Mouse (Mus musculus) midbrain, embryonic 16.5 days (tissue): Measurements from ENCODE around the gene Erbb3. TPM values are rescaled to one million over a fixed set of nuclear protein-coding genes. Genes with fewer than 3 reads are reported as not detected.

Source experiments
- ATAC-seq: fragments of 200-750 bp; cut with Nextera tagmentation; 2 replicates; pipeline ENCODE4 v1.8.0; 2017; ENCODE audit warnings: moderate TSS enrichment
- H3K27ac ChIP-seq: fragments of 300-500 bp; sonication (generic); 2 replicates; pipeline ENCODE4 v1.5.1; 2014; ENCODE audit warnings: mild to moderate bottlenecking, low read length, mixed read lengths
- H3K27me3 ChIP-seq: fragments of 300-500 bp; sonication (generic); 2 replicates; pipeline ENCODE4 v1.6.1; 2014; ENCODE audit warnings: low read depth, low read length, mixed read lengths; ENCODE audit not compliant: control insufficient read depth, insufficient read depth
- H3K36me3 ChIP-seq: fragments of 300-500 bp; sonication (generic); 2 replicates; pipeline ENCODE4 v1.6.1; 2014; ENCODE audit warnings: mild to moderate bottlenecking, low read length, moderate library complexity, mixed read lengths; ENCODE audit not compliant: control insufficient read depth, insufficient read depth
- H3K4me1 ChIP-seq: fragments of 300-500 bp; sonication (generic); 2 replicates; pipeline ENCODE4 v1.6.1; 2014; ENCODE audit warnings: mild to moderate bottlenecking, low read length, mixed read lengths; ENCODE audit not compliant: control insufficient read depth, insufficient read depth
- H3K4me2 ChIP-seq: fragments of 300-500 bp; sonication (generic); 2 replicates; pipeline ENCODE4 v1.6.1; 2014; ENCODE audit warnings: mild to moderate bottlenecking, low read length, mixed read lengths
- H3K4me3 ChIP-seq: fragments of 300-500 bp; sonication (generic); 2 replicates; pipeline ENCODE4 v1.5.1; 2014; ENCODE audit warnings: low read depth, mild to moderate bottlenecking, low read length, moderate library complexity, mixed read lengths
- H3K9ac ChIP-seq: fragments of 300-500 bp; sonication (generic); 2 replicates; pipeline ENCODE4 v1.6.1; 2014; ENCODE audit warnings: low read depth, low read length, mixed read lengths
- H3K9me3 ChIP-seq: fragments of 300-500 bp; sonication (generic); replicated peaks from 2 replicates; pipeline ENCODE4 v1.6.1; 2014; ENCODE audit warnings: mild to moderate bottlenecking, low read length, mixed read lengths; ENCODE audit not compliant: control insufficient read depth, poor library complexity, severe bottlenecking
- WGBS: fragments of 180-500 bp; shearing (Covaris S2); extraction: QIAGEN DNeasy Blood & Tissue Kit; methylation state at CpG from one replicate; pipeline ENCODE4 v1.1.7; 2014; 5-methylcytosine and 5-hydroxymethylcytosine counted together
- polyA plus RNA-seq: library from polyadenylated mRNA; unstranded; fragments of >200 nt; fragmentation: Nextera tagmentation; extraction: Ambion mirVana; gene quantifications from 2 replicates; pipeline ENCODE4 v1.2.1, GENCODE M21; 2015

Gene Erbb3
- polyA plus RNA-seq, 1 experiment from 2014 or later = 0.41 TPM

- peaks cover 27% of the 10 kb centered on the region for H3K27me3 ChIP-seq
- H3K9ac ChIP-seq = no peak overlapping the region
- 69% methylated on average over 5 of the region's 5 CpGs for WGBS
- no peaks in the 10 kb centered on the region for H3K36me3 ChIP-seq
- no peak overlapping the region for H3K4me2 ChIP-seq
- H3K27ac ChIP-seq = no peak overlapping the region
- H3K4me3 ChIP-seq = no peak overlapping the region
- no peak for ATAC-seq
- no peaks in the 10 kb centered on the region for H3K9me3 ChIP-seq
- H3K4me1 ChIP-seq = peaks cover 4% of the 10 kb centered on the region; the same call in 1 of the 2 replicates
Measured at GRCm38 (mm10) chr10:128592797-128593196, 3.3 kb upstream of the Erbb3 start.

- Histone ChIP-seq H3K27me3 (peaks cover 40% of the 10 kb centered on the region), H3K4me1 (peaks cover 4% of the 10 kb centered on the region; the same call in 1 of the 2 replicates), H3K4me2 (no peak overlapping the region), H3K9me3 (no peaks in the 10 kb centered on the region), H3K27ac (no peak overlapping the region), H3K9ac (no peak overlapping the region), H3K4me3 (no peak overlapping the region), H3K36me3 (no peaks in the 10 kb centered on the region)
- 91% methylated on average over 6 of the region's 6 CpGs for WGBS
- no peak for ATAC-seq
Measured at GRCm38 (mm10) chr10:128591436-128591835, 2.0 kb upstream of the Erbb3 start.

- H3K9ac ChIP-seq = peak overlapping the region; percentile 66
- no peaks in the 10 kb centered on the region for H3K9me3 ChIP-seq
- H3K4me3 ChIP-seq = peak overlapping the region; percentile 69
- H3K36me3 ChIP-seq = no peaks in the 10 kb centered on the region
- H3K27me3 ChIP-seq = peaks cover 43% of the 10 kb centered on the region
- ATAC-seq = peak; percentile 34; the same call in 1 of the 2 replicates
- H3K4me1 ChIP-seq = peaks cover 4% of the 10 kb centered on the region; the same call in 1 of the 2 replicates
- H3K4me2 ChIP-seq = peak overlapping the region; percentile 98
- WGBS = under 1% methylated on average over 43 of the region's 43 CpGs
- H3K27ac ChIP-seq = no peak overlapping the region
Measured at GRCm38 (mm10) chr10:128590193-128590690, 790 bp upstream of the Erbb3 start.

GRCm38 (mm10) chr10:128588775-128589463, 533 bp downstream of the Erbb3 start:
- ATAC-seq = peak; percentile 34
- H3K27ac ChIP-seq = no peak overlapping the region

GRCm38 (mm10) chr10:128588136-128588535, 1.3 kb downstream of the Erbb3 start:
- Histone ChIP-seq H3K36me3 (no peaks in the 10 kb centered on the region), H3K4me2 (no peak overlapping the region), H3K4me1 (peaks cover 4% of the 10 kb centered on the region; the same call in 1 of the 2 replicates), H3K4me3 (no peak overlapping the region), H3K9me3 (no peaks in the 10 kb centered on the region), H3K9ac (no peak overlapping the region), H3K27me3 (peaks cover 45% of the 10 kb centered on the region), H3K27ac (no peak overlapping the region)
- WGBS = 21% methylated on average over 1 of the region's 1 CpGs
- ATAC-seq = no peak

More at GRCm38 (mm10) chr10:128588775-128589463, 533 bp downstream of the Erbb3 start:
- WGBS = 1% methylated on average over 23 of the region's 23 CpGs
- Histone ChIP-seq H3K9ac (peak overlapping the region; percentile 66), H3K36me3 (no peaks in the 10 kb centered on the region), H3K4me3 (peak overlapping the region; percentile 69), H3K4me1 (peaks cover 4% of the 10 kb centered on the region; the same call in 1 of the 2 replicates), H3K27me3 (peaks cover 43% of the 10 kb centered on the region), H3K9me3 (no peaks in the 10 kb centered on the region), H3K4me2 (peak overlapping the region; percentile 98)

GRCm38 (mm10) chr10:128587697-128588096, 1.8 kb downstream of the Erbb3 start:
- no peaks in the 10 kb centered on the region for H3K9me3 ChIP-seq
- ATAC-seq = no peak
- H3K27me3 ChIP-seq = peaks cover 46% of the 10 kb centered on the region
- peaks cover 4% of the 10 kb centered on the region; the same call in 1 of the 2 replicates for H3K4me1 ChIP-seq
- no peaks in the 10 kb centered on the region for H3K36me3 ChIP-seq
- no peak overlapping the region for H3K4me3 ChIP-seq
- 57% methylated on average over 8 of the region's 8 CpGs for WGBS
- H3K4me2 ChIP-seq = no peak overlapping the region
- no peak overlapping the region for H3K27ac ChIP-seq
- H3K9ac ChIP-seq = no peak overlapping the region

- Histone ChIP-seq H3K27ac (no peak overlapping the region), H3K36me3 (no peaks in the 10 kb centered on the region), H3K4me3 (no peak overlapping the region), H3K27me3 (peaks cover 46% of the 10 kb centered on the region), H3K4me2 (no peak overlapping the region), H3K9me3 (no peaks in the 10 kb centered on the region), H3K4me1 (peaks cover 4% of the 10 kb centered on the region; the same call in 1 of the 2 replicates), H3K9ac (no peak overlapping the region)
- 52% methylated on average over 4 of the region's 4 CpGs for WGBS
- no peak for ATAC-seq
Measured at GRCm38 (mm10) chr10:128587120-128587519, 2.3 kb downstream of the Erbb3 start.

- H3K27me3 ChIP-seq = peaks cover 46% of the 10 kb centered on the region
- WGBS = 11% methylated on average over 1 of the region's 1 CpGs
- no peak overlapping the region for H3K4me2 ChIP-seq
- H3K4me3 ChIP-seq = no peak overlapping the region
- H3K4me1 ChIP-seq = peaks cover 4% of the 10 kb centered on the region; the same call in 1 of the 2 replicates
- H3K9ac ChIP-seq = no peak overlapping the region
- no peaks in the 10 kb centered on the region for H3K9me3 ChIP-seq
- no peak overlapping the region for H3K27ac ChIP-seq
- ATAC-seq = no peak
- no peaks in the 10 kb centered on the region for H3K36me3 ChIP-seq
Measured at GRCm38 (mm10) chr10:128586546-128586945, 2.9 kb downstream of the Erbb3 start.

GRCm38 (mm10) chr10:128584386-128584785, 5.1 kb downstream of the Erbb3 start:
- no peak overlapping the region for H3K9ac ChIP-seq
- no peaks in the 10 kb centered on the region for H3K9me3 ChIP-seq
- no peak overlapping the region for H3K4me3 ChIP-seq
- no peak for ATAC-seq
- H3K36me3 ChIP-seq = no peaks in the 10 kb centered on the region
- no peak overlapping the region for H3K27ac ChIP-seq
- peaks cover 3% of the 10 kb centered on the region; the same call in 1 of the 2 replicates for H3K4me1 ChIP-seq
- no peak overlapping the region for H3K4me2 ChIP-seq
- 10% methylated on average over 4 of the region's 4 CpGs for WGBS
- H3K27me3 ChIP-seq = peaks cover 34% of the 10 kb centered on the region
